Mouse (Mus musculus): ENCODE measurements around the gene Pikfyve. TPM values are rescaled to one million over a fixed set of nuclear protein-coding genes. Genes with fewer than 3 reads are reported as not detected.

Pikfyve gene
- polyA plus RNA-seq, 1 experiment from 2014 or later = 24.2 TPM

- DNase-seq (ENCODE audit: low spot score) (no peak), ATAC-seq (replicated peaks; ENCODE audit: low FRiP score) (no peak)
- Histone ChIP-seq H3K4me2 (ENCODE audit: low read depth, low read length, severe bottlenecking) (no peak overlapping the region), H3K27me3 (ENCODE audit: control insufficient read depth, insufficient read depth, low read length) (no peaks in the 10 kb centered on the region), H3K27ac (ENCODE audit: low read depth, low read length) (no peak overlapping the region), H3K9ac (ENCODE audit: low read length) (no peak overlapping the region), H3K4me3 (ENCODE audit: low read depth, low read length) (no peak overlapping the region), H3K4me1 (replicated peaks; ENCODE audit: control insufficient read depth, insufficient read depth, low read length) (no peaks in the 10 kb centered on the region), H3K36me3 (ENCODE audit: control insufficient read depth, insufficient read depth, low read length) (peaks cover 25% of the 10 kb centered on the region), H3K9me3 (ENCODE audit: control insufficient read depth, low read length) (no peaks in the 10 kb centered on the region)
- WGBS = 94% methylated on average over 1 of the region's 1 CpGs
Measured at GRCm38 (mm10) chr1:65167496-65167895, 19.0 kb upstream of the Pikfyve start.

- no peak overlapping the region for H3K4me2 ChIP-seq (ENCODE audit: low read depth, low read length, severe bottlenecking)
- ATAC-seq (replicated peaks; ENCODE audit: low FRiP score) = no peak
- H3K27me3 ChIP-seq (ENCODE audit: control insufficient read depth, insufficient read depth, low read length) = no peaks in the 10 kb centered on the region
- no peaks in the 10 kb centered on the region for H3K9me3 ChIP-seq (ENCODE audit: control insufficient read depth, low read length)
- H3K4me3 ChIP-seq (ENCODE audit: low read depth, low read length) = no peak overlapping the region
- 92% methylated on average over 7 of the region's 7 CpGs for WGBS
- H3K4me1 ChIP-seq (replicated peaks; ENCODE audit: control insufficient read depth, insufficient read depth, low read length) = no peaks in the 10 kb centered on the region
- no peak overlapping the region for H3K27ac ChIP-seq (ENCODE audit: low read depth, low read length)
- H3K36me3 ChIP-seq (ENCODE audit: control insufficient read depth, insufficient read depth, low read length) = peaks cover 22% of the 10 kb centered on the region; the same call in 1 of the 2 replicates
- H3K9ac ChIP-seq (ENCODE audit: low read length) = no peak overlapping the region
- no peak for DNase-seq (ENCODE audit: low spot score)
Measured at GRCm38 (mm10) chr1:65169536-65169935, 16.9 kb upstream of the Pikfyve start.

- Histone ChIP-seq H3K27ac (ENCODE audit: low read depth, low read length) (no peak overlapping the region), H3K36me3 (ENCODE audit: control insufficient read depth, insufficient read depth, low read length) (peaks cover 18% of the 10 kb centered on the region; the same call in 1 of the 2 replicates), H3K9me3 (ENCODE audit: control insufficient read depth, low read length) (no peaks in the 10 kb centered on the region), H3K4me1 (replicated peaks; ENCODE audit: control insufficient read depth, insufficient read depth, low read length) (no peaks in the 10 kb centered on the region), H3K4me3 (ENCODE audit: low read depth, low read length) (no peak overlapping the region), H3K27me3 (ENCODE audit: control insufficient read depth, insufficient read depth, low read length) (no peaks in the 10 kb centered on the region), H3K4me2 (ENCODE audit: low read depth, low read length, severe bottlenecking) (no peak overlapping the region), H3K9ac (ENCODE audit: low read length) (no peak overlapping the region)
- DNase-seq (ENCODE audit: low spot score) (no peak), ATAC-seq (replicated peaks; ENCODE audit: low FRiP score) (no peak)
- 91% methylated on average over 5 of the region's 5 CpGs for WGBS
Measured at GRCm38 (mm10) chr1:65169947-65170346, 16.5 kb upstream of the Pikfyve start.

- ATAC-seq (replicated peaks; ENCODE audit: low FRiP score) = no peak; the same call in 1 of the 2 replicates
- Histone ChIP-seq H3K4me2 (ENCODE audit: low read depth, low read length, severe bottlenecking) (no peak overlapping the region), H3K4me3 (ENCODE audit: low read depth, low read length) (no peak overlapping the region), H3K27ac (ENCODE audit: low read depth, low read length) (no peak overlapping the region), H3K36me3 (ENCODE audit: control insufficient read depth, insufficient read depth, low read length) (peaks cover 14% of the 10 kb centered on the region; the same call in 1 of the 2 replicates), H3K9ac (ENCODE audit: low read length) (no peak overlapping the region), H3K9me3 (ENCODE audit: control insufficient read depth, low read length) (no peaks in the 10 kb centered on the region), H3K27me3 (ENCODE audit: control insufficient read depth, insufficient read depth, low read length) (no peaks in the 10 kb centered on the region), H3K4me1 (replicated peaks; ENCODE audit: control insufficient read depth, insufficient read depth, low read length) (no peaks in the 10 kb centered on the region)
- DNase-seq (ENCODE audit: low spot score) = no peak
- 50% methylated on average over 4 of the region's 4 CpGs for WGBS
Measured at GRCm38 (mm10) chr1:65171579-65171978, 14.9 kb upstream of the Pikfyve start.

GRCm38 (mm10) chr1:65173716-65174115 lies 12.8 kb upstream of the Pikfyve start:
- H3K27ac ChIP-seq (ENCODE audit: low read depth, low read length) = no peak overlapping the region
- no peaks in the 10 kb centered on the region for H3K9me3 ChIP-seq (ENCODE audit: control insufficient read depth, low read length)
- H3K27me3 ChIP-seq (ENCODE audit: control insufficient read depth, insufficient read depth, low read length) = no peaks in the 10 kb centered on the region
- H3K36me3 ChIP-seq (ENCODE audit: control insufficient read depth, insufficient read depth, low read length) = peaks cover 3% of the 10 kb centered on the region; the same call in 1 of the 2 replicates
- H3K4me1 ChIP-seq (replicated peaks; ENCODE audit: control insufficient read depth, insufficient read depth, low read length) = peaks cover 2% of the 10 kb centered on the region; the same call in 1 of the 2 replicates
- 90% methylated on average over 2 of the region's 2 CpGs for WGBS
- no peak overlapping the region for H3K9ac ChIP-seq (ENCODE audit: low read length)
- DNase-seq (ENCODE audit: low spot score) (no peak), ATAC-seq (replicated peaks; ENCODE audit: low FRiP score) (no peak)
- no peak overlapping the region for H3K4me2 ChIP-seq (ENCODE audit: low read depth, low read length, severe bottlenecking)
- no peak overlapping the region for H3K4me3 ChIP-seq (ENCODE audit: low read depth, low read length)

DNA sequence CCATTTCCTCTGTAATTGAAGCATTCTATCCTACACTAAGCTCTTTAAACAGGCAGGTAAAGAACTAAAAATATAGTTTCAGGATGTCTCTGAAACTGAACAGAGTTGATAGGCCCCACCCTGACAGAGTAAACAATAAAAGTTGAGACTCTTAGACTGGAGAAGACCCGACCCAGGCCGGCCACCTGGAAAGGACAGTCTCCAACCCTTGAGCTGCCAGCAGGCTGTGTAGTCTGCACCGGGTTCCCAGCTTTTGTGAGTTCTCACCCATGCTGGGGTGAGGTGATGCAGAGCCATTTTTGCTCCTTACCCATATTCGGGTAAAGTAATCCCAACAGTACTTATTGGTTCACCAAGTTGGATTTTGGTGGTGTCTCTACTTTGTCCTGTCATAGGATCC lies 10.3 kb upstream of the Pikfyve start:
- Histone ChIP-seq H3K4me2 (ENCODE audit: low read depth, low read length, severe bottlenecking) (no peak overlapping the region), H3K27me3 (ENCODE audit: control insufficient read depth, insufficient read depth, low read length) (no peaks in the 10 kb centered on the region), H3K9me3 (ENCODE audit: control insufficient read depth, low read length) (no peaks in the 10 kb centered on the region), H3K27ac (ENCODE audit: low read depth, low read length) (no peak overlapping the region), H3K4me3 (ENCODE audit: low read depth, low read length) (no peak overlapping the region), H3K4me1 (replicated peaks; ENCODE audit: control insufficient read depth, insufficient read depth, low read length) (peaks cover 2% of the 10 kb centered on the region; the same call in 1 of the 2 replicates), H3K9ac (ENCODE audit: low read length) (no peak overlapping the region), H3K36me3 (ENCODE audit: control insufficient read depth, insufficient read depth, low read length) (no peaks in the 10 kb centered on the region; the same call in 1 of the 2 replicates)
- DNase-seq (ENCODE audit: low spot score) = no peak
- WGBS = 84% methylated on average over 4 of the region's 4 CpGs
- no peak for ATAC-seq (replicated peaks; ENCODE audit: low FRiP score)

DNA sequence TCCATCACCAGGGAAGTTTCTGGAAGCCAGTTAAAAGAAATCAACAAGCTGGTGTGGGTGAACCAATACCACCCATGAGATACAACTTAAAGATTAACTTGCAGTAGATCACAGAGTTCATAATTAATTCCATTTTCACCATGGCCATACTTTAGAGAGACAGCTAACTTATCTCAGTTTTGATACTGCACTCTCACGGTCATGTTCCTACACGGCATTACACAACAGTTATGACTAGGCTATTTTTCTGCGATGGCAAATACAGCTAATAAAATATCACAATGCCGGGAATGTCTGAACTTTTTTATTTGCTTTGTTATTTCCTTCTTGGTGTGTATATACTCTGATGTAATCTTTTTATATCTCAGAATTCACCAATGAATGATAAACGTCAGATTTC lies 9.6 kb upstream of the Pikfyve start:
- H3K4me2 ChIP-seq (ENCODE audit: low read depth, low read length, severe bottlenecking) = no peak overlapping the region
- H3K27ac ChIP-seq (ENCODE audit: low read depth, low read length) = no peak overlapping the region
- 87% methylated on average over 5 of the region's 5 CpGs for WGBS
- no peak for ATAC-seq (replicated peaks; ENCODE audit: low FRiP score)
- no peak overlapping the region for H3K9ac ChIP-seq (ENCODE audit: low read length)
- no peaks in the 10 kb centered on the region; the same call in 1 of the 2 replicates for H3K36me3 ChIP-seq (ENCODE audit: control insufficient read depth, insufficient read depth, low read length)
- no peak overlapping the region for H3K4me3 ChIP-seq (ENCODE audit: low read depth, low read length)
- no peaks in the 10 kb centered on the region for H3K9me3 ChIP-seq (ENCODE audit: control insufficient read depth, low read length)
- no peak for DNase-seq (ENCODE audit: low spot score)
- peaks cover 2% of the 10 kb centered on the region; the same call in 1 of the 2 replicates for H3K4me1 ChIP-seq (replicated peaks; ENCODE audit: control insufficient read depth, insufficient read depth, low read length)
- H3K27me3 ChIP-seq (ENCODE audit: control insufficient read depth, insufficient read depth, low read length) = no peaks in the 10 kb centered on the region

GRCm38 (mm10) chr1:65177452-65177851 lies 9.0 kb upstream of the Pikfyve start:
- H3K27me3 ChIP-seq (ENCODE audit: control insufficient read depth, insufficient read depth, low read length) = no peaks in the 10 kb centered on the region
- peak overlapping the region; percentile 92; the same call in 1 of the 2 replicates for H3K9ac ChIP-seq (ENCODE audit: low read length)
- WGBS = 70% methylated on average over 3 of the region's 3 CpGs
- H3K4me1 ChIP-seq (replicated peaks; ENCODE audit: control insufficient read depth, insufficient read depth, low read length) = peaks cover 2% of the 10 kb centered on the region; the same call in 1 of the 2 replicates
- DNase-seq (ENCODE audit: low spot score) (no peak), ATAC-seq (replicated peaks; ENCODE audit: low FRiP score) (no peak)
- H3K36me3 ChIP-seq (ENCODE audit: control insufficient read depth, insufficient read depth, low read length) = no peaks in the 10 kb centered on the region; the same call in 1 of the 2 replicates
- peak overlapping the region; percentile 72; the same call in 1 of the 2 replicates for H3K4me3 ChIP-seq (ENCODE audit: low read depth, low read length)
- peak overlapping the region; percentile 69 for H3K4me2 ChIP-seq (ENCODE audit: low read depth, low read length, severe bottlenecking)
- H3K27ac ChIP-seq (ENCODE audit: low read depth, low read length) = no peak overlapping the region
- no peaks in the 10 kb centered on the region for H3K9me3 ChIP-seq (ENCODE audit: control insufficient read depth, low read length)
